Mouse (Mus musculus) hindbrain, embryonic 10.5 days (tissue): ENCODE data around the gene Tnfrsf22. TPM values are rescaled to one million over a fixed set of nuclear protein-coding genes. Genes with fewer than 3 reads are reported as not detected.
A peak's percentile ranks its signal among the peaks of the same experiment; 100 is the strongest.
"Not testable (repeated sequence)": the region's sequence is repeated elsewhere in the genome, so short reads cannot be mapped to it uniquely, and the experiment has no call there.

Experiments
- DNase-seq: peaks from one replicate; pipeline ENCODE4 v3.0.0-alpha.2; 2017; ENCODE audit warnings: low spot score
- H3K27ac ChIP-seq: fragments of 300-500 bp; sonication (generic); 2 replicates; pipeline ENCODE4 v1.5.1; 2016; ENCODE audit warnings: mild to moderate bottlenecking, moderate library complexity
- H3K27me3 ChIP-seq: fragments of 300-500 bp; sonication (generic); 2 replicates; pipeline ENCODE4 v1.6.1; 2016; ENCODE audit warnings: mild to moderate bottlenecking; ENCODE audit not compliant: poor library complexity, insufficient read depth, severe bottlenecking
- H3K36me3 ChIP-seq: fragments of 300-500 bp; sonication (generic); 2 replicates; pipeline ENCODE4 v1.6.1; 2016; ENCODE audit warnings: mild to moderate bottlenecking, moderate library complexity
- H3K4me1 ChIP-seq: fragments of 300-500 bp; sonication (generic); replicated peaks from 2 replicates; pipeline ENCODE4 v1.6.1; 2016; ENCODE audit warnings: mild to moderate bottlenecking
- H3K4me3 ChIP-seq: fragments of 300-500 bp; sonication (generic); 2 replicates; pipeline ENCODE4 v1.5.1; 2016; ENCODE audit warnings: mild to moderate bottlenecking, moderate library complexity
- H3K9me3 ChIP-seq: fragments of 300-500 bp; sonication (generic); 2 replicates; pipeline ENCODE4 v1.6.1; 2016; ENCODE audit warnings: mild to moderate bottlenecking, moderate library complexity
- WGBS: fragments of 180-500 bp; shearing (Covaris S2); methylation state at CpG from one replicate; pipeline ENCODE4 v1.1.7; 2016; 5-methylcytosine and 5-hydroxymethylcytosine counted together
- polyA plus RNA-seq: library from polyadenylated mRNA; unstranded; fragments of >200 nt; fragmentation: Nextera tagmentation; extraction: Ambion mirVana; gene quantifications from 2 replicates; pipeline ENCODE4 v1.2.1, GENCODE M21; 2016

The Tnfrsf22 gene
- polyA plus RNA-seq, 1 experiment from 2014 or later: 8.3 TPM

DNA sequence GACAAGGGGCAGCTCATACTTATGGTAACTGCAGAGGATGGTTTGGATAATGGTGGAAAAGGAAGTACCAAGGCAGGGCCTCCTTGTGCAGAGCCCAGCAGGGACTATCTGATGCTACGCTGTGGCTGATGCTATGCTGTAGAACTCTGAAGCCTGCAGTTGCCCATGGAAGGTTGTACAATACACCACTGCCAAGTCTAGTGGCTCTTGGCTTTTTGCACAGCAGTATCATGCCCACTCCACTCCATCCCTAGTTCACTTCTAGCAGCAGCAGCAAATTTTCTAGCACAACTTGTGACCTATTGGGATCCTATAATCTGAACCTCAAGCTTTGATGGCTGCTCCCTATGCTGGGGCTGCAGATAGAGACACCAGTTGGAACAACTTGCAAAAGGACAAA, 32.1 kb upstream of the Tnfrsf22 start:
- no peak for DNase-seq
- Histone ChIP-seq H3K27me3 (peaks cover 11% of the 10 kb centered on the region), H3K4me1 (peaks cover 8% of the 10 kb centered on the region; the same call in 1 of the 2 replicates), H3K36me3 (no peaks in the 10 kb centered on the region), H3K9me3 (no peaks in the 10 kb centered on the region), H3K4me3 (no peak overlapping the region), H3K27ac (no peak overlapping the region)
- 97% methylated on average over 1 of the region's 1 CpGs for WGBS

DNA sequence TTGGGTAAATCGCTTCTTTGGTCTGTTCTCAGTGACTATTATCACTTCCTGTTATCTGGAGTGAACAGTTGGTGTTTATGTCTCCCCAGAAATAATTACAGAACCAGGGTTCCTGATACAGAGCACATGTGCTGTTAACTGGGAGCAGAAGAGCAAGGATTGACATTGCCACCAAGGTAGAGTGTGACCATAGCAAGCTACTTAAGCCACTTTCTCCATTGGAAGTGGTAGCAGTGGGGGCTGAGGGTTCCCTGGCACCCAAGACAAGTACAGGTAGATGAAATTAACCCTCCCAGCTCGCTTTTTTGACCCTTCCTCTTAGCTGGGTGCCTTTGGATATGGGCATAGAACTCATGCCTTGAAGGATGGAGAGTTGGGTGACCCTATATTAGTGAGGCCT, 31.4 kb upstream of the Tnfrsf22 start:
- not testable (repeated sequence) for H3K36me3 ChIP-seq, H3K27ac ChIP-seq, DNase-seq, H3K9me3 ChIP-seq, H3K4me1 ChIP-seq, H3K4me3 ChIP-seq
- peaks cover 11% of the 10 kb centered on the region for H3K27me3 ChIP-seq
- WGBS: 61% methylated on average over 2 of the region's 2 CpGs

DNA sequence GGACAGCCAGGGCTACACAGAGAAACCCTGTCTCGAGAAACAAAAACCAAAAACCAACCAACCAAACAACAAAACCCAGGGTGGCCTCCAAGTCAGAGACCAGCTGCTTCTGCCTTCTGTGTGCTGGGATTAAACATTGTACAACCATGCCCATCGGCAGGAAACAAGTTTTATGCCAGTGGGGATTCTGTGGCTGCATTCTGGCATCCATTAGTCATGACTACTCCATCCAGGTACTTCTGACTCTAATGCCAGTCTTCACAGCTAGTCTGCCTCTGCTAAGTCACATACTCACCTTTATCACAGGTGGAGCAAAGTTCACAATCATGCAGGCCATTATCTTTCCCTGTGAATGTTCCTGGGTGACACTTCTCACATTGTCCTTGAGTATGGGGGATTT, 30.2 kb upstream of the Tnfrsf22 start:
- not testable (repeated sequence) for H3K36me3 ChIP-seq, H3K4me1 ChIP-seq, H3K27ac ChIP-seq, DNase-seq, H3K4me3 ChIP-seq, H3K27me3 ChIP-seq, H3K9me3 ChIP-seq
- WGBS: 82% methylated on average over 2 of the region's 2 CpGs

DNA sequence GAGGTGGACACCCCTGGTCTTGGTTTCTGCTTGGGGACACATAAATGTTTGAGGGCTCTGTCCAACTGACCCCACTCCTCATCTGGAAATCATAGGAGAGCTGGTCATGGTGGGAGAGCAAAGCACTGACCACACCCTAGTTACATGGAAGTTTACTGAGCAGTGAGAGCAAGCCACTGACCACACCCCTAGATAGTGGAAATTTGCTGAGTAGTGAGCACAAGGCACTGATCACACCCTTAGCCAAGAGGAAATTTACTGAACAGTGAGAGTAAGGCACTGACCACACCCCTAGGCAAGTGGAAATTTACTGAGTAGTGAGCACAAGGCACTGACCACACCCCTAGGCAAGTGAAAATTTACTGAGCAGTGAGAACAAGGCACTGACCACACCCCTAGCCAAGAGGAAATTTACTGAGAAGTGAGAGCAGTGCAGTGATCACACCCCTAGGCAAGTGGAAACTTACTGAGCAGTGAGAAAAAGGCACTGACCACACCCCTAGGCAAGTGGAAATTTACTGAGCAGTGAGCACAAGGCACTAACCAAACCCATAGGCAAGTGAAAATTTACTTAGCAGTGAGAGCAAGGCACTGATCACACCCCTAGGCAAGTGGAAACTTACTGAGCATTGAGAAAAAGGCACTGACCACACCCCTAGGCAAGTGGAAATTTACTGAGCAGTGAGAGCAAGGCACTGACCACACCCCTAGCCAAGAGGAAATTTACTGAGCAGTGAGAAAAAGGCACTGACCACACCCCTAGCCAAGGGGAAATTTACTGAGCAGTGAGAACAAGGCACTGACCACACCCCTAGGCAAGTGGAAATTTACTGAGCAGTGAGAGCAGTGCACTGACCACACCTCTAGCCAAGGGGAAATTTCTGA, 17.2 kb upstream of the Tnfrsf22 start:
- DNase-seq: no peak
- Histone ChIP-seq H3K9me3 (no peaks in the 10 kb centered on the region), H3K4me3 (no peak overlapping the region), H3K36me3 (no peaks in the 10 kb centered on the region), H3K27ac (no peak overlapping the region), H3K27me3 (no peaks in the 10 kb centered on the region), H3K4me1 (no peaks in the 10 kb centered on the region)

DNA sequence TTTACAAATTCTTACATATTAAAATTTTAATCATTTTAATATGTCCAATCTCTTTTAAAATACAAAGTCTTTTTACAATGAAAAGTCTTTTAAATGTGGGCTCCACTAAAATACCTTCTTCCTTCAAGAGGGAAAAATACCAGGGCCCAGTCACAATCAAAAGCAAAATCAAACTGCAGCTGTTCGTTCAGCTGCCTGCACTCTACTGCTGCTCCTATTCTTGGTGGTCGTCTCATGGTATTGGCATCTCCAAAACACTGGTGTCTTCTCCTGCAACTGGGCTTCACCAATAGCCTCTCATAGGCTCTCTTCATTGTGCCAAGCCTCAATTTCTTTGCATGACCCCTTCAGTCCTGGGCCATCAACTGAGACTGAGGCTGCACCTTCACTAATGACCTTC, 14.0 kb upstream of the Tnfrsf22 start:
- 88% methylated on average over 2 of the region's 2 CpGs for WGBS
- H3K4me3 ChIP-seq: no peak overlapping the region
- no peak overlapping the region for H3K27ac ChIP-seq
- no peaks in the 10 kb centered on the region for H3K4me1 ChIP-seq
- no peaks in the 10 kb centered on the region for H3K36me3 ChIP-seq
- no peak for DNase-seq
- H3K9me3 ChIP-seq: no peaks in the 10 kb centered on the region
- no peaks in the 10 kb centered on the region for H3K27me3 ChIP-seq

DNA sequence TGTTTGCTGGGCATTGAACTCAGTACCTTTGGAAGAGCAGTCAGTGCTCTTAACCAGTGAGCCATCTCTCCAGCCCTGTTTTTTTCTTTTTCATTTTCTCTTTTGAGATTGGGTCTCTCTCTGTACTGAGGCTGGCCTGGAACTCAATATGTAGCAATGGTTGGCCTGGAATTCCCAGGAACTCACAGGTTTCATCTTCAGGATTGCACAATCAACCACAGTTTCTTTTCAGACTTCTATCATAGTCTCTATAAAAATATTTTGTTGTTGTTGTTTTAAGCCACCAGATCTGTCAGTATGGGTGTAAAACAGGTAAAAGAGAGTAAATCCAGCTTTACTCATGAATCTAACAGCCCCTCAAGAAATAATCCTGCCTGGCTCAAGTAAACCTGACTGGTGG, 11.3 kb upstream of the Tnfrsf22 start:
- Histone ChIP-seq H3K36me3 (no peaks in the 10 kb centered on the region), H3K4me1 (no peaks in the 10 kb centered on the region), H3K4me3 (no peak overlapping the region), H3K27ac (no peak overlapping the region), H3K9me3 (no peaks in the 10 kb centered on the region), H3K27me3 (no peaks in the 10 kb centered on the region)
- DNase-seq: no peak

DNA sequence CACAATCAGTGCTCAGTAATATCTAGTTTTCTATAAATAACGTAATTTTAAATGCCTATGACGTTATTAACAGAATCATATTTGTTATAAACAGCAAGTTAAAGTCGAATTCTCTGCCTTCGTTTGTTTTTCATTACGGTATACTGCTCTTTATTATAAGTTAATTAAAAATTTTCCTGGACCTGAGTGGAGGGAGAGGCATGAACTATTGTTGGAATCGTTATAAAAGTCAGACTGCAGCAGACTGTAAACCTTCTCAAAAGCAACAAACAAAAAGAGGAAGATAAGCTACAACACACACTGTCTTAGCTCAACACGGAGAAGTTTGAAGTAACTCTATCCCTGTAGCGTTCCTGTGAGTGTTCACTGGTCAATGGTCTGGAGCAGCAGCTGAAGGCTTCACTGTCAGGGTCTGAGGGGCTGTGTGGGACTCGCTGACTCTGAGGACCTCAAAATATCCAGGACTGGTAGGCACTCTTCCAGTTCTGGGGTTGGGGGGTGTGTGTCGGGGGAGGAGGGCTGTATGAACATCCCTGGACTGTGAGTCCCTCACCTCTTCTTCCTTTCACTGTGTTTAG, 397 bp upstream of the Tnfrsf22 start:
- Histone ChIP-seq H3K4me3 (peak overlapping the region; percentile 78), H3K9me3 (peaks cover 16% of the 10 kb centered on the region; the same call in 1 of the 2 replicates)
- DNase-seq, H3K4me1 ChIP-seq, H3K36me3 ChIP-seq, H3K27ac ChIP-seq, H3K27me3 ChIP-seq: not testable (repeated sequence)
- 53% methylated on average over 10 of the region's 10 CpGs for WGBS

DNA sequence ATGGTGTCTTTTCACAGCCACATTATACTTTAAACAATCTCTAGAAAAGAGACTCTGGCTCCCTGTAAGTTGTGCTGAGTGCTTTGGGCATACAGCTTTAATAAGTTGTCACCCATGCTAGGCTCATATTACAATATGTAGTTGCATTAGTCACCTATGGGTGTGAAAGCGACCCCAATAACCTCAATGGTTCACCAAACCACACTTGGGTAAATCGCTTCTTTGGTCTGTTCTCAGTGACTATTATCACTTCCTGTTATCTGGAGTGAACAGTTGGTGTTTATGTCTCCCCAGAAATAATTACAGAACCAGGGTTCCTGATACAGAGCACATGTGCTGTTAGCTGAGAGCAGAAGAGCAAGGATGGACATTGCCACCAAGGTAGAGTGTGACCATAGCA, 5.5 kb downstream of the Tnfrsf22 start:
- H3K27ac ChIP-seq, H3K9me3 ChIP-seq, H3K4me1 ChIP-seq, H3K4me3 ChIP-seq, DNase-seq, H3K27me3 ChIP-seq, H3K36me3 ChIP-seq: not testable (repeated sequence)
- 91% methylated on average over 2 of the region's 2 CpGs for WGBS

DNA sequence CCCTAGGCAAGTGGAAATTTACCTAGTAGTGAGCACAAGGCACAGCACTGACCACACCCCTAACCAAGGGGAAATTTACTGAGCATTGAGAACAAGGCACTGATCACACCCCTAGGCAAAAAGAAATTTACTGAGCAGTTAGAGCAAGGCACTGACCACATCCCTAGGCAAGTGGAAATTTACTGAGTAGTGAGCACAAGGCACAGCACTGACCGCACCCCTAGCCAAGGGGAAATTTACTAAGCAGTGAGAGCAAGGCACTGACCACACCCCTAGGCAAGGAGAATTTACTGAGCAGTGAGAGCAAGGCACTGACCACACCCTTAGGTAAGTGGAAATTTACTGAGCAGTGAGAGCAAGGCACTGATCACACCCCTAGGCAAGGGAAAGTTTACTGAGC, 12.8 kb downstream of the Tnfrsf22 start:
- Histone ChIP-seq H3K4me3 (no peak overlapping the region), H3K9me3 (no peaks in the 10 kb centered on the region), H3K4me1 (no peaks in the 10 kb centered on the region), H3K27me3 (no peaks in the 10 kb centered on the region), H3K36me3 (no peaks in the 10 kb centered on the region), H3K27ac (no peak overlapping the region)
- no peak for DNase-seq
- 93% methylated on average over 1 of the region's 1 CpGs for WGBS

DNA sequence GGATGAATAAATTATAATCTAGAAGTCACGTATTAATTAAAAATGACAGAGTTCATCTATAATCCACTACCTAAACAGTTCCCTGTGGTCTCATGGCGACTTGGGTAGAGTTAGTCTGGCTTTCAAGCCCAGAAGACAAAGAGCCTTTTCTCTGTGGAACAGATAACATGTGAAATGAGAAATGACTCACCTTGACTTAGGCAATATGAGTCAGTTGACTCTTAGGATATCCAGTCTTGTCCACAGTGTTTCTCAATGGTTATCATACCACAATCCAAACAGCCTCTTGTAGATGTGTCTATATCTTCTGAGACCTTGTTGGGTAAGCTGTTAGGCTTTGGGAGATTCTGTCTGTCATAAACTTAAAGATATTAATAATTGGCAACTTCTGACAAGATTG, 18.0 kb downstream of the Tnfrsf22 start:
- no peak overlapping the region for H3K4me3 ChIP-seq
- 78% methylated on average over 2 of the region's 2 CpGs for WGBS

DNA sequence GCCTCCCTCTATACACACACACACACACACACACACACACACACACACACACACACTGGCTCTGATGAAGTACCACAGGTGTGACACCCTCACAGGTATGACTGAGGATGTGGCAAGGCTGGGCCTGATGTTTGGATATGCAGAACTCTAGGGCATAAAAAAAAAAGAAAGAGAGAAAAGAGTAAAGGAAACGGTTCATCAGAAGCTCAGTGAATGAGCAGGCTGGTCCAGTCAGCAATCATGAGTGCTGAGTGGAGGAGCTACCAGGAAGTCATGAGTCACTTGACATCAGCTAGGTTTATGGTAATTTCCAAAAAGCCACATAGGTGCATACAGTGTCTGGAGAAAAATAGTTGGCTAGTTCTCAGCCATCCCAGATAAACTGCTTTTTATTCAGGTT, 20.0 kb downstream of the Tnfrsf22 start:
- H3K4me1 ChIP-seq: no peaks in the 10 kb centered on the region
- H3K27ac ChIP-seq: no peak overlapping the region
- no peaks in the 10 kb centered on the region for H3K9me3 ChIP-seq
- H3K36me3 ChIP-seq: no peaks in the 10 kb centered on the region
- 80% methylated on average over 1 of the region's 1 CpGs for WGBS
- DNase-seq: no peak
- H3K27me3 ChIP-seq: no peaks in the 10 kb centered on the region
- no peak overlapping the region for H3K4me3 ChIP-seq

More for the DNA sequence above, 18.0 kb downstream of the Tnfrsf22 start:
- no peaks in the 10 kb centered on the region for H3K27me3 ChIP-seq
- no peak for DNase-seq
- H3K27ac ChIP-seq: no peak overlapping the region
- no peaks in the 10 kb centered on the region for H3K36me3 ChIP-seq
- H3K9me3 ChIP-seq: no peaks in the 10 kb centered on the region
- no peaks in the 10 kb centered on the region for H3K4me1 ChIP-seq

DNA sequence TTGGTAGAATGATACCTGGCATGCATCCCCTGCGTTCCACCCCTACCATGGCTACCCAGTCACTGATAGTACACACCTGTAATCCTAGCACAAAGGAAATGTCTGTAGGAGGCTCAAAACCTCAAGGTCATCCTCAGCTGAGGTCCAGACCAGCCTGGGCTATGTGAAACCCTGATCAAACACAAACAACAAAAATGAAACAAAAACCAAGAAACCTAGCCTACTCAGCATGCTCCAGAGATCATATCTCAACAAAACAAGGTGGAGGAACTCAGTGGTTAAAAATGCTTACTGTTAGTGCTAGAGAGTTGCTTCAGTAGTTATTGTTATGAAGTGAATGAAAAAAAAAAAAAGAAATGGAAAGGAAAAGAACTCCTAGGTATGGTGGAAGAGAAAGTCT, 20.9 kb downstream of the Tnfrsf22 start, which contains the start of gene Tnfrsf26:
Tnfrsf26 (minus strand) TSS at position 183 of the 400 bp plus-strand sequence.
- Histone ChIP-seq H3K4me3 (no peak within 1 kb of the TSS), H3K9me3 (no peaks in the 10 kb centered on the region), H3K36me3 (no peaks in the 10 kb centered on the region), H3K27me3 (no peaks in the 10 kb centered on the region), H3K27ac (no peak within 1 kb of the TSS), H3K4me1 (no peaks in the 10 kb centered on the region)
- no peak for DNase-seq
- WGBS: 94% methylated on average over 1 of the region's 1 CpGs

DNA sequence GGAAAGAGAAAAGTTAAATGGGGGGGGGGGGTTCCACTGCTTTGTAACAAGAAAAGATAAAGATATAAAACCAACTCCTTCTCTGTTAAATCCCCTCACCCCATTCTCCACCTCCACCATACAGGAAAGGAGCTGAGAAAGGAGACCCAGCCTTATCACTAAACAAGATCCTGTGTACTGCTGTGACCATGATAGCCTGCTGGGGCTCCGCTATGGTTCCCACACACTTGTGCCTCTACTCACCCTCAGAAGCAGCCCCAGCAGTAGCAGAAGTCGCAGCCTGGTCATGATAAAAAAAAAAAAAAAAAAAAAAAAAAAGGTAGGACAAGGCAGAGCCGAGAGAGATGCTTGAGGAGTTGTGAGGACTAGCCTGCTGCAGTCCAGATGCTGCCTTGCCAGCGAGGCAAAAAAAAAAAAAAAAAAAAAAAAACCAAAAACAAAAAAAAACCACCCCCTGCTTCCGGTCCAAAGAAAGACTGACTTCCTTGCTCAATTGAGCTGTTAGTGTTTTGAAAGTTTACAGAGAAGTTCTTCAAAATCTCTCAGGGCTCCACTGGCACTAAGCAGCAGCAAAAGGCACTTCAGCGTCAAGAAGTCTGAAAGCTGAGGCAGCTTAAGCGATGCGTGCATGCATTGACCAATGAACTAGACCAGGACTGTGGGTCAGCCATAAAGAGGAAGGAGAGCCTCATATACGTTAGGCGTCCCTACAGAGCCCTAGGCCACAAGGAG, 21.7 kb downstream of the Tnfrsf22 start:
- WGBS: 62% methylated on average over 10 of the region's 10 CpGs
- DNase-seq: no peak

More for the DNA sequence above, 21.7 kb downstream of the Tnfrsf22 start:
- Histone ChIP-seq H3K9me3 (no peaks in the 10 kb centered on the region), H3K36me3 (no peaks in the 10 kb centered on the region), H3K27ac (no peak overlapping the region), H3K4me1 (no peaks in the 10 kb centered on the region), H3K27me3 (no peaks in the 10 kb centered on the region), H3K4me3 (no peak overlapping the region)
